Mouse (Mus musculus) liver, postnatal 0 days (tissue): Measurements from ENCODE around the gene Mib2. TPM values are rescaled to one million over a fixed set of nuclear protein-coding genes. Genes with fewer than 3 reads are reported as not detected.
"Not testable (repeated sequence)": the region's sequence is repeated elsewhere in the genome, so short reads cannot be mapped to it uniquely, and the experiment has no call there.

Experiments
- ATAC-seq: fragments of 200-750 bp; cut with Nextera tagmentation; 2 replicates; pipeline ENCODE4 v1.8.0; 2017; ENCODE audit warnings: mild to moderate bottlenecking, moderate library complexity
- DNase-seq: peaks from one replicate; pipeline ENCODE4 v3.0.0-alpha.2; 2016
- H3K27ac ChIP-seq: fragments of 300-500 bp; sonication (generic); 2 replicates; pipeline ENCODE4 v1.5.1; 2014; ENCODE audit warnings: antibody characterized with exemption, moderate library complexity, mild to moderate bottlenecking, low read depth
- H3K27me3 ChIP-seq: fragments of 300-500 bp; sonication (generic); 2 replicates; pipeline ENCODE4 v1.6.1; 2014; ENCODE audit warnings: low read length, control low read depth, mixed read lengths; ENCODE audit not compliant: insufficient read depth
- H3K36me3 ChIP-seq: fragments of 300-500 bp; sonication (generic); replicated peaks from 2 replicates; pipeline ENCODE4 v1.6.1; 2014; ENCODE audit warnings: mild to moderate bottlenecking, control low read depth, low read length, moderate library complexity, mixed read lengths; ENCODE audit not compliant: insufficient read depth
- H3K4me1 ChIP-seq: fragments of 300-500 bp; sonication (generic); 2 replicates; pipeline ENCODE4 v1.6.1; 2014; ENCODE audit warnings: antibody characterized with exemption, mild to moderate bottlenecking, control low read depth; ENCODE audit not compliant: insufficient read depth
- H3K4me2 ChIP-seq: fragments of 300-500 bp; sonication (generic); 2 replicates; pipeline ENCODE4 v1.6.1; 2014; ENCODE audit warnings: low read depth, mild to moderate bottlenecking, low read length, moderate library complexity, mixed read lengths
- H3K4me3 ChIP-seq: fragments of 300-500 bp; sonication (generic); 2 replicates; pipeline ENCODE4 v1.5.1; 2014; ENCODE audit warnings: low read depth, low read length
- H3K9ac ChIP-seq: fragments of 300-500 bp; sonication (generic); replicated peaks from 2 replicates; pipeline ENCODE4 v1.6.1; 2014; ENCODE audit warnings: mild to moderate bottlenecking, moderate library complexity
- H3K9me3 ChIP-seq: fragments of 300-500 bp; sonication (generic); 2 replicates; pipeline ENCODE4 v1.6.1; 2016; ENCODE audit warnings: mild to moderate bottlenecking, control low read depth, low read length, mixed read lengths
- CTCF ChIP-seq: sonication (generic); IDR thresholded peaks from 2 replicates; pipeline ENCODE4 v1.5.1; 2016; ENCODE audit warnings: antibody characterized with exemption, low read depth
- EP300 ChIP-seq: IDR thresholded peaks from 2 replicates; pipeline ENCODE4 v1.6.1; 2016; ENCODE audit warnings: antibody characterized with exemption, low read depth, mild to moderate bottlenecking
- WGBS: fragments of 180-500 bp; shearing (Covaris S2); extraction: QIAGEN DNeasy Blood & Tissue Kit; methylation state at CpG from one replicate; pipeline ENCODE4 v1.1.7; 2014; ENCODE audit not compliant: insufficient replicate concordance; 5-methylcytosine and 5-hydroxymethylcytosine counted together
- polyA plus RNA-seq: library from polyadenylated mRNA; unstranded; fragments of >200 nt; fragmentation: Nextera tagmentation; extraction: Ambion mirVana; gene quantifications from 2 replicates; pipeline ENCODE4 v1.2.1, GENCODE M21; 2015

The Mib2 gene
- polyA plus RNA-seq, 1 experiment from 2014 or later: 4.3 TPM

DNA sequence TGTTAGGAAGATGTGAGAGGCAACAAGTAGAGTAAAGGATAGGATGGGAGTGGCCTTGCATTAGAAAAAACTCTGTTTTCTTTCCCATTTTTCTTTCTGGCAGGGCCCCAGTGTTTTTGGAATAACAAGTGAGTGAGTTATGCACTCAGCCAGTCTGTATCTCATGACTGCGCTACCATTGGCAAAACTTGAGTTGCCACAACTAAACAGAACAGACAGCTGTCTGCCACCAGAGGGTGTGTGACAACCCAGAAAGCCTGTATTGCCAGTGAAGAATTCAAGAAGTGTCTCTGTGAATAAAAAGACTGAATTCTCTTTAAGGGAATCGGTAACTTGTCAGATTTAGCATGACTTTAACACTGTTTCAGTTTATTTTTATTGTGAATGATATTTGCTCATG is 7.0 kb upstream of the Mib2 start:
- Histone ChIP-seq H3K4me3 (no peak overlapping the region), H3K27ac (no peak overlapping the region), H3K9ac (no peak overlapping the region), H3K4me2 (no peak overlapping the region), H3K9me3 (no peaks in the 10 kb centered on the region), H3K36me3 (no peaks in the 10 kb centered on the region), H3K4me1 (no peaks in the 10 kb centered on the region), H3K27me3 (0 out of 2 replicates have a peak, but pooled peaks cover 2% of the 10 kb centered on the region)
- DNase-seq (no peak), ATAC-seq (no peak)
- TF ChIP-seq EP300 (no peak), CTCF (peak; percentile 49)
- WGBS: 68% methylated on average over 2 of the region's 2 CpGs

- ATAC-seq: no peak
- Histone ChIP-seq H3K27me3 (0 out of 2 replicates have a peak, but pooled peaks cover 2% of the 10 kb centered on the region), H3K4me2 (no peak overlapping the region), H3K27ac (no peak overlapping the region), H3K4me1 (peaks cover 9% of the 10 kb centered on the region), H3K9me3 (no peaks in the 10 kb centered on the region), H3K9ac (no peak overlapping the region), H3K36me3 (no peaks in the 10 kb centered on the region), H3K4me3 (no peak overlapping the region)
- DNase-seq: no peak
- 56% methylated on average over 2 of the region's 2 CpGs for WGBS
- TF ChIP-seq EP300 (no peak), CTCF (no peak)
These were observed 3.1 kb upstream of the Mib2 start for GRCm38 (mm10) chr4:155672082-155672481.

GRCm38 (mm10) chr4:155670236-155670635 is 1.2 kb upstream of the Mib2 start:
- not testable (repeated sequence) for H3K4me2 ChIP-seq, DNase-seq, H3K9me3 ChIP-seq, H3K9ac ChIP-seq, H3K27me3 ChIP-seq, H3K4me3 ChIP-seq, H3K36me3 ChIP-seq, ATAC-seq, H3K27ac ChIP-seq, H3K4me1 ChIP-seq
- 70% methylated on average over 4 of the region's 4 CpGs for WGBS

DNA sequence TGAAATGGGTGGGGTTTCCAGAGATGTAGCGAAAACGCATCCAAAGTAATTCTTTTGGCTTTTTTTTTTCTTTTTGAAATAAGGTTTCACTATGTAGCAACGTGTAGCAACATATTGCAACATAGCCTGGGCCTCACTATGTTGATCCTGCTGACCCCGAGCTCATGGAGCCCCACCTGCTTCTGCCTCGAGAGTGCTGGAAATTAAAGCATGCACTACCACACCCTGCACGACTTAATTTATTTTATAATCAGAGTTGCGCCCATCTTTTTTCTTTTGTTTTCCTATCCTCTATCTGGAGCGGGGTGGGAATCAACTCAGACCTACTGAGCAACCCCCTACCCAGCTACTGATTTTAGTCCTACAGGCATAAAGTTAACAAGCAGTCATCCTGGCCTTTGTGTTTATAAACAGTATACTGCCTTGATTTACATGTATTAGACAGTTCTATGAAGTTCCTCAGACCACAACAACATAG is 639 bp upstream of the Mib2 start:
- Histone ChIP-seq H3K27ac (no peak overlapping the region), H3K4me1 (peaks cover 9% of the 10 kb centered on the region), H3K27me3 (0 out of 2 replicates have a peak, but pooled peaks cover 2% of the 10 kb centered on the region), H3K9me3 (no peaks in the 10 kb centered on the region), H3K4me3 (peak overlapping the region; percentile 100), H3K4me2 (peak overlapping the region; percentile 89), H3K36me3 (0 out of 2 replicates have a peak, but pooled peaks cover 5% of the 10 kb centered on the region), H3K9ac (peak overlapping the region; percentile 88; the same call in 1 of the 2 replicates)
- TF ChIP-seq CTCF (no peak), EP300 (no peak)
- DNase-seq: no peak
- peak; percentile 2; the same call in 1 of the 2 replicates for ATAC-seq
- WGBS: 2% methylated on average over 8 of the region's 8 CpGs

DNA sequence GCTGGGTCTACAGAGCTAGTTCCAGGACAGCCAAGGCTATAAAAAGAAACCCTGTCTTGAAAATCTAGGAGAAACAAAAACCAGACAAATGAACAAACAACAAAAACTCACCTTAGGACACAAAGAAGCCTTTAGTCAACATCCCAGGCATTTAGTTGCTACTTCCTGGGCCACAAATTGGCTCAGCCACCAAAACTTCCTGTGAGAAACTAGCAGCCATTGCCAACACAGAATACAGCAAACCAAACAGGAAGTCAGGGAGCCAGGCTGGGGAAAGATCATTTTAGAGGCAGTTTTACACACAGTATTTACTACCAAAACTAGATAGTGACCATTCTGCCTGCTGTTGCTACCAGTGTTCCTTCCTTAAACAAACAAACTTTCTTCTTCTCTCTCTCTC is 2.1 kb downstream of the Mib2 start:
- H3K4me3 ChIP-seq: no peak overlapping the region
- no peak overlapping the region for H3K4me2 ChIP-seq
- H3K9ac ChIP-seq: no peak overlapping the region
- DNase-seq (no peak), ATAC-seq (no peak)
- peaks cover 9% of the 10 kb centered on the region for H3K4me1 ChIP-seq
- TF ChIP-seq EP300 (no peak), CTCF (no peak)
- H3K27me3 ChIP-seq: no peaks in the 10 kb centered on the region
- H3K9me3 ChIP-seq: no peaks in the 10 kb centered on the region
- H3K27ac ChIP-seq: no peak overlapping the region; the same call in 1 of the 2 replicates
- H3K36me3 ChIP-seq: 0 out of 2 replicates have a peak, but pooled peaks cover 5% of the 10 kb centered on the region

- Histone ChIP-seq H3K4me3 (no peak overlapping the region), H3K27ac (no peak overlapping the region), H3K4me1 (no peaks in the 10 kb centered on the region), H3K4me2 (no peak overlapping the region), H3K9me3 (no peaks in the 10 kb centered on the region), H3K36me3 (0 out of 2 replicates have a peak, but pooled peaks cover 5% of the 10 kb centered on the region), H3K9ac (no peak overlapping the region), H3K27me3 (no peaks in the 10 kb centered on the region)
- DNase-seq (no peak), ATAC-seq (peak; percentile 53; the same call in 1 of the 2 replicates)
- WGBS: 80% methylated on average over 12 of the region's 12 CpGs
- TF ChIP-seq EP300 (no peak), CTCF (no peak)
These were observed 8.4 kb downstream of the Mib2 start for GRCm38 (mm10) chr4:155660641-155661040.

DNA sequence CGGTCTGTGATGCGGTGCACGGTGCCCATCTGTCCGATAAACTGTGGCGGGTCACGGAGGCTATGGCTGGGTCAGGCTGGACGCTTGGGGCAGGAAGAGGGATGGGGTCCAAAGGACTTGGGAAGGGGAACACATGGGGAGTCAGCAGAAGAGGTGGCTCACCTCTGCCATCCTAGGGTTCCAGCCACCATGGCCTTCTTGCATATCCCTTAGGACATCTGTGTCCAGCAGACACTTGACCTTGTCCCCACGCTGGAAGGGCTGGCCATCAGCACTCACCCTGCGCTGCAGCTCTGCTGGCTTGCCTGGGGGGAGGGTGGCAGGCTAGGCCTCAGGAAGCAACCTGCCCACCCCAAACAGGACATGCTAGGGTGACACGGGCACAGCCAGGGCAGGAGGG is 10.0 kb downstream of the Mib2 start:
- Histone ChIP-seq H3K4me2 (no peak overlapping the region), H3K9me3 (no peaks in the 10 kb centered on the region), H3K36me3 (no peaks in the 10 kb centered on the region), H3K4me3 (no peak overlapping the region), H3K4me1 (peaks cover 10% of the 10 kb centered on the region; the same call in 1 of the 2 replicates), H3K9ac (no peak overlapping the region), H3K27ac (no peak overlapping the region), H3K27me3 (peaks cover 17% of the 10 kb centered on the region)
- no peak for ATAC-seq
- no peak for DNase-seq
- 82% methylated on average over 10 of the region's 10 CpGs for WGBS
- no peak for TF ChIP-seq CTCF
- no peak for TF ChIP-seq EP300
